ENCODE assay signal across 15 mouse cellular contexts in the genomic region with DNA sequence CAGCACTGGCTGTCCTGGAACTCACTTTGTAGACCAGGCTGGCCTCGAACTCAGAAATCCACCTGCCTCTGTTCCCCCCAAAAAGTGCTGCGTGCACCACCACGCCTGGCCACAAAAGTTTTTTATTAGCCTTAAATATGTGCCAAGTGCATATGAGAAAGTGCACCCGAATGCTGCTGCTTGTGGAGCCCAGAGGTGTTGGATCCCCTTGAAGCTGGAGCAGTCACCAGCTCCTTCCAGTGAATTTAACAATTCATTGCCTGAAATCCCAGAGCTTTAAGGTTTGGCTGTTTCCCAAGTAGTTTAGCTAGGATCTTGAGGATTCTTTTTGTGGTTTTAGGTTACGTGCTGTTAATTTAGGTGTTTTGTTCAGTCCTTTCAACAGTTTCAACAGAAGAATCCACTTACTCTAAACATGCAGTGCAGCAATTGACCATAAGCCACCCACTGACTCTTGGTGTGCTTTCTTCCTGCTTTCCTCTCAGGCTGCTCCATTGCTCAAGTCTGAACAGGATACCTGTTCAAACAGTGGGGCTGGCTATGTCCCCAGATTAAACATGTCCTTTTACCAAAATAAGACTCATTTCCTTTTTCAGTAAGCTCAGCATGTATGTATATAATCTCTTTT. TPM values are rescaled to one million over a fixed set of nuclear protein-coding genes. Genes with fewer than 3 reads are reported as not detected.
A peak's percentile ranks its signal among the peaks of the same experiment; 100 is the strongest.
DNase-seq lines count a peak whose midpoint lies in the region; ATAC-seq and TF ChIP-seq lines count a peak whose summit lies in the region.
"Had no signal": no experiment of that assay in that cellular context is flagged by ENCODE, and none has a peak within 500 bp of the region (broad histone marks: within the 10 kb centered on the region; RNA-seq: fewer than 3 reads in every experiment).

No protein-coding gene starts in this region.

- no peak overlapping the region for H3K4me3 ChIP-seq in heart, embryonic 12.5 days
- no peak overlapping the region for H3K4me3 ChIP-seq in liver, postnatal 0 days (ENCODE audit: low read depth, low read length)
- no peak overlapping the region for H3K4me3 ChIP-seq in liver, embryonic 12.5 days
- H3K4me3 ChIP-seq in limb, embryonic 15.5 days = no peak overlapping the region
- H3K4me3 ChIP-seq: hindbrain, embryonic 10.5 days; intestine, embryonic 15.5 days had no signal

- H3K9ac ChIP-seq in heart, embryonic 12.5 days = no peak overlapping the region
- H3K9ac ChIP-seq in liver, postnatal 0 days (replicated peaks) = no peak overlapping the region
- no peak overlapping the region for H3K9ac ChIP-seq in liver, embryonic 12.5 days
- H3K9ac ChIP-seq in limb, embryonic 15.5 days = no peak overlapping the region
- H3K9ac ChIP-seq: intestine, embryonic 15.5 days had no signal

- whole genome bisulfite sequencing in heart, embryonic 12.5 days = 82% methylated on average over 5 of the region's 5 CpGs
- WGBS in liver, postnatal 0 days (ENCODE audit: insufficient replicate concordance) = 79% methylated on average over 5 of the region's 5 CpGs
- 82% methylated on average over 5 of the region's 5 CpGs for WGBS in liver, embryonic 12.5 days (ENCODE audit: insufficient replicate concordance)
- 37% methylated on average over 5 of the region's 5 CpGs for WGBS in limb, embryonic 15.5 days

- no peak for TF ChIP-seq EP300 in liver, postnatal 0 days (IDR thresholded peaks at IDR 0.05; ENCODE audit: low read depth)

- no peaks in the 10 kb centered on the region for H3K27me3 ChIP-seq in heart, embryonic 12.5 days (replicated peaks)
- no peaks in the 10 kb centered on the region for H3K27me3 ChIP-seq in liver, postnatal 0 days (ENCODE audit: insufficient read depth, low read length)
- H3K27me3 ChIP-seq in liver, embryonic 12.5 days (replicated peaks) = no peaks in the 10 kb centered on the region
- no peaks in the 10 kb centered on the region for H3K27me3 ChIP-seq in limb, embryonic 15.5 days
- H3K27me3 ChIP-seq: intestine, embryonic 15.5 days had no signal

- H3K4me2 ChIP-seq in heart, embryonic 12.5 days = no peak overlapping the region
- no peak overlapping the region for H3K4me2 ChIP-seq in liver, postnatal 0 days (ENCODE audit: low read depth, low read length)
- no peak overlapping the region for H3K4me2 ChIP-seq in liver, embryonic 12.5 days
- no peak overlapping the region for H3K4me2 ChIP-seq in limb, embryonic 15.5 days
- H3K4me2 ChIP-seq: intestine, embryonic 15.5 days had no signal

- peaks cover 34% of the 10 kb centered on the region for H3K4me1 ChIP-seq in heart, embryonic 12.5 days (replicated peaks)
- peaks cover 20% of the 10 kb centered on the region for H3K4me1 ChIP-seq in liver, postnatal 0 days (ENCODE audit: insufficient read depth)
- peaks cover 18% of the 10 kb centered on the region for H3K4me1 ChIP-seq in liver, embryonic 12.5 days
- peaks cover 30% of the 10 kb centered on the region for H3K4me1 ChIP-seq in limb, embryonic 15.5 days

- H3K27ac ChIP-seq in heart, embryonic 12.5 days (ENCODE audit: poor library complexity, severe bottlenecking) = no peak overlapping the region; the same call in 1 of the 2 replicates
- 0 out of 2 replicates have a peak overlapping the region, but pooled peaks have one; percentile 7 for H3K27ac ChIP-seq in liver, postnatal 0 days (ENCODE audit: low read depth)
- H3K27ac ChIP-seq in liver, embryonic 12.5 days = no peak overlapping the region
- peak overlapping the region; percentile 8; the same call in 1 of the 2 replicates for H3K27ac ChIP-seq in limb, embryonic 15.5 days
- H3K27ac ChIP-seq: hindbrain, embryonic 10.5 days; intestine, embryonic 15.5 days had no signal

- peak; percentile 34 for DNase-seq in heart, adult 11 months
- DNase-seq in liver, postnatal 0 days = no peak
- DNase-seq in NIH3T3 (ENCODE audit: low read depth) = peak; percentile 48
- no peak for DNase-seq in cerebellum, adult 9-11 months
- DNase-seq in embryo, embryonic 9.5 days (ENCODE audit: extremely low spot score) = no peak
- DNase-seq: gastrocnemius, postnatal 14 days; kidney, postnatal 36 days; layer of hippocampus, postnatal 36 days; spleen, adult 18-20 months had no signal

- TF ChIP-seq CTCF in liver, postnatal 0 days (IDR thresholded peaks at IDR 0.05; ENCODE audit: low read depth) = no peak

- no peak for ATAC-seq in heart, embryonic 12.5 days (ENCODE audit: insufficient number of reproducible peaks, low FRiP score)
- no peak for ATAC-seq in liver, postnatal 0 days
- ATAC-seq in liver, embryonic 12.5 days = no peak
- ATAC-seq in limb, embryonic 15.5 days (ENCODE audit: insufficient number of reproducible peaks, low FRiP score, low TSS enrichment, low read depth) = no peak
- ATAC-seq: intestine, embryonic 15.5 days had no signal

- no peaks in the 10 kb centered on the region for H3K9me3 ChIP-seq in heart, embryonic 12.5 days (replicated peaks)
- no peaks in the 10 kb centered on the region for H3K9me3 ChIP-seq in liver, postnatal 0 days (ENCODE audit: low read length)
- no peaks in the 10 kb centered on the region for H3K9me3 ChIP-seq in liver, embryonic 12.5 days (replicated peaks)
- no peaks in the 10 kb centered on the region for H3K9me3 ChIP-seq in limb, embryonic 15.5 days
- H3K9me3 ChIP-seq: G1E; intestine, embryonic 15.5 days had no signal

- peaks cover 9% of the 10 kb centered on the region; the same call in 1 of the 2 replicates for H3K36me3 ChIP-seq in heart, embryonic 12.5 days
- H3K36me3 ChIP-seq in liver, postnatal 0 days (replicated peaks; ENCODE audit: insufficient read depth, low read length) = peaks cover 3% of the 10 kb centered on the region; the same call in 1 of the 2 replicates
- peaks cover 13% of the 10 kb centered on the region for H3K36me3 ChIP-seq in liver, embryonic 12.5 days
- H3K36me3 ChIP-seq in limb, embryonic 15.5 days = no peaks in the 10 kb centered on the region
- H3K36me3 ChIP-seq: intestine, embryonic 15.5 days had no signal

RNA-seq across cellular contexts. Expression of gene Ube2n, which starts 11.7 kb away (rescaled TPM):
- polyA plus RNA-seq in heart, embryonic 12.5 days (2016; fragmentation: Nextera tagmentation; extraction: Ambion mirVana) = 266 and 274 TPM in 2 replicates
- polyA plus RNA-seq in liver, postnatal 0 days (2015; fragmentation: Nextera tagmentation; extraction: Ambion mirVana) = 92.7 and 94.2 TPM in 2 replicates
- polyA plus RNA-seq in liver, embryonic 12.5 days (2016; fragmentation: Nextera tagmentation; extraction: Ambion mirVana) = 191 and 193 TPM in 2 replicates
- polyA plus RNA-seq in limb, embryonic 15.5 days (2015; fragmentation: Nextera tagmentation; extraction: Ambion mirVana) = 289 TPM in 2 replicates

RNA-seq across cellular contexts. Expression of gene Mrpl42, which starts 24.9 kb away (rescaled TPM):
- polyA plus RNA-seq in heart, embryonic 12.5 days (2016; fragmentation: Nextera tagmentation; extraction: Ambion mirVana) = 519 and 526 TPM in 2 replicates
- 163 and 168 TPM in 2 replicates for polyA plus RNA-seq in liver, postnatal 0 days (2015; fragmentation: Nextera tagmentation; extraction: Ambion mirVana)
- 248 and 264 TPM in 2 replicates for polyA plus RNA-seq in liver, embryonic 12.5 days (2016; fragmentation: Nextera tagmentation; extraction: Ambion mirVana)
- 275 and 277 TPM in 2 replicates for polyA plus RNA-seq in limb, embryonic 15.5 days (2015; fragmentation: Nextera tagmentation; extraction: Ambion mirVana)

RNA-seq across cellular contexts. Expression of gene Nudt4, which starts 37.3 kb away (rescaled TPM):
- polyA plus RNA-seq in heart, embryonic 12.5 days (2016; fragmentation: Nextera tagmentation; extraction: Ambion mirVana) = 152 and 155 TPM in 2 replicates
- 52.9 and 56.7 TPM in 2 replicates for polyA plus RNA-seq in liver, postnatal 0 days (2015; fragmentation: Nextera tagmentation; extraction: Ambion mirVana)
- 130 and 134 TPM in 2 replicates for polyA plus RNA-seq in liver, embryonic 12.5 days (2016; fragmentation: Nextera tagmentation; extraction: Ambion mirVana)
- polyA plus RNA-seq in limb, embryonic 15.5 days (2015; fragmentation: Nextera tagmentation; extraction: Ambion mirVana) = 77.7 and 86.4 TPM in 2 replicates

Comparison
In these comparisons a context has a peak if more than half of its experiments do, and no peak if none do; other contexts are left out.
1. H3K27ac ChIP-seq: peak in liver, postnatal 0 days (single experiment) and limb, embryonic 15.5 days (single experiment); none in heart, embryonic 12.5 days (single experiment) and liver, embryonic 12.5 days (single experiment).
2. DNase-seq: peak in heart, adult 11 months (single experiment) and NIH3T3 (single experiment); none in liver, postnatal 0 days (single experiment), cerebellum, adult 9-11 months (single experiment) and embryo, embryonic 9.5 days (single experiment).